Mouse (Mus musculus) layer of hippocampus, postnatal 25 days (tissue): ENCODE measurements around the gene Scp2. TPM values are rescaled to one million over a fixed set of nuclear protein-coding genes. Genes with fewer than 3 reads are reported as not detected.

Experiments
- DNase-seq, 2 experiments: peaks; one replicate each; pipeline ENCODE4 v3.0.0; 2022; ENCODE audit warnings: mixed read lengths in 2 of 2, low spot score in 1 of 2; ENCODE audit errors: extremely low spot score in 1 of 2
- total RNA-seq, 2 experiments: library from RNA; stranded (reverse); gene quantifications; 2 replicates each; pipeline ENCODE4 v1.2.3; 2021

Scp2 gene
- total RNA-seq, 2 experiments from 2014 or later: 86.4 to 103 TPM

GRCm38 (mm10) chr4:108063616-108064015 is 81.2 kb downstream of the Scp2 start:
- DNase-seq: no peak

- no peak for DNase-seq
Measured at GRCm38 (mm10) chr4:108062524-108062923, 82.3 kb downstream of the Scp2 start.

- DNase-seq: no peak
Measured at GRCm38 (mm10) chr4:108060774-108061173, 84.0 kb downstream of the Scp2 start.

GRCm38 (mm10) chr4:108059601-108060379 is 85.0 kb downstream of the Scp2 start:
- DNase-seq: no peak

- DNase-seq: no peak
Measured at GRCm38 (mm10) chr4:108058166-108058565, 86.6 kb downstream of the Scp2 start.

GRCm38 (mm10) chr4:108057247-108057646 is 87.6 kb downstream of the Scp2 start:
- DNase-seq: no peak

- no peak for DNase-seq
Measured at GRCm38 (mm10) chr4:108055873-108056272, 88.9 kb downstream of the Scp2 start.

- no peak for DNase-seq
Measured at GRCm38 (mm10) chr4:108052673-108053072, 92.1 kb downstream of the Scp2 start.

- DNase-seq: no peak
Measured at GRCm38 (mm10) chr4:108051687-108052274, 93.0 kb downstream of the Scp2 start.

- no peak for DNase-seq
Measured at GRCm38 (mm10) chr4:108046136-108046535, 98.7 kb downstream of the Scp2 start.

GRCm38 (mm10) chr4:108045136-108046107 is 99.4 kb downstream of the Scp2 start:
- DNase-seq: no peak

- DNase-seq: no peak
Measured at GRCm38 (mm10) chr4:108037027-108037426, 107.8 kb downstream of the Scp2 start.

GRCm38 (mm10) chr4:108033041-108033764 is 111.6 kb downstream of the Scp2 start:
- no peak for DNase-seq

GRCm38 (mm10) chr4:108032352-108032849 is 112.4 kb downstream of the Scp2 start:
- DNase-seq: no peak

- peak in 1 of 2 experiments; percentile 31 for DNase-seq
Measured at GRCm38 (mm10) chr4:108031502-108032351, 113.1 kb downstream of the Scp2 start.

GRCm38 (mm10) chr4:108030888-108031501 is 113.8 kb downstream of the Scp2 start:
- DNase-seq: no peak

- DNase-seq: no peak
Measured at GRCm38 (mm10) chr4:108026193-108026592, 118.6 kb downstream of the Scp2 start.

GRCm38 (mm10) chr4:108025269-108025668 is 119.5 kb downstream of the Scp2 start:
- no peak for DNase-seq

GRCm38 (mm10) chr4:108024641-108025040 is 120.2 kb downstream of the Scp2 start:
- no peak for DNase-seq
